Mouse (Mus musculus): ENCODE results near the gene Eri3. TPM values are rescaled to one million over a fixed set of nuclear protein-coding genes. Genes with fewer than 3 reads are reported as not detected.

The Eri3 gene
- polyA plus RNA-seq, 1 experiment from 2014 or later: 127 TPM

GRCm38 (mm10) chr4:117611814-117612213 is 61.6 kb downstream of the Eri3 start:
- Histone ChIP-seq H3K27me3 (ENCODE audit: control insufficient read depth, insufficient read depth, low read depth, low read length) (no peaks in the 10 kb centered on the region), H3K9me3 (ENCODE audit: control insufficient read depth, low read length) (no peaks in the 10 kb centered on the region), H3K4me2 (ENCODE audit: low read depth, low read length) (no peak overlapping the region), H3K36me3 (ENCODE audit: control insufficient read depth, insufficient read depth, low read length) (peaks cover 10% of the 10 kb centered on the region), H3K4me1 (replicated peaks; ENCODE audit: control insufficient read depth, insufficient read depth, low read length) (no peaks in the 10 kb centered on the region), H3K27ac (ENCODE audit: low read length) (no peak overlapping the region), H3K9ac (ENCODE audit: low read length) (no peak overlapping the region), H3K4me3 (ENCODE audit: low read length) (no peak overlapping the region)
- WGBS: 18% methylated on average over 2 of the region's 2 CpGs
- ATAC-seq (ENCODE audit: low read depth): no peak

GRCm38 (mm10) chr4:117612713-117613112 is 62.5 kb downstream of the Eri3 start:
- 92% methylated on average over 5 of the region's 5 CpGs for WGBS
- H3K27me3 ChIP-seq (ENCODE audit: control insufficient read depth, insufficient read depth, low read depth, low read length): no peaks in the 10 kb centered on the region
- H3K27ac ChIP-seq (ENCODE audit: low read length): no peak overlapping the region
- H3K9me3 ChIP-seq (ENCODE audit: control insufficient read depth, low read length): no peaks in the 10 kb centered on the region
- H3K36me3 ChIP-seq (ENCODE audit: control insufficient read depth, insufficient read depth, low read length): peaks cover 15% of the 10 kb centered on the region
- no peaks in the 10 kb centered on the region for H3K4me1 ChIP-seq (replicated peaks; ENCODE audit: control insufficient read depth, insufficient read depth, low read length)
- no peak overlapping the region for H3K9ac ChIP-seq (ENCODE audit: low read length)
- ATAC-seq (ENCODE audit: low read depth): no peak
- no peak overlapping the region for H3K4me2 ChIP-seq (ENCODE audit: low read depth, low read length)
- H3K4me3 ChIP-seq (ENCODE audit: low read length): no peak overlapping the region

GRCm38 (mm10) chr4:117613153-117613773 is 63.1 kb downstream of the Eri3 start:
- Histone ChIP-seq H3K4me3 (ENCODE audit: low read length) (no peak overlapping the region), H3K27ac (ENCODE audit: low read length) (no peak overlapping the region), H3K9ac (ENCODE audit: low read length) (no peak overlapping the region), H3K9me3 (ENCODE audit: control insufficient read depth, low read length) (no peaks in the 10 kb centered on the region), H3K4me1 (replicated peaks; ENCODE audit: control insufficient read depth, insufficient read depth, low read length) (no peaks in the 10 kb centered on the region), H3K27me3 (ENCODE audit: control insufficient read depth, insufficient read depth, low read depth, low read length) (no peaks in the 10 kb centered on the region), H3K4me2 (ENCODE audit: low read depth, low read length) (no peak overlapping the region), H3K36me3 (ENCODE audit: control insufficient read depth, insufficient read depth, low read length) (peaks cover 16% of the 10 kb centered on the region)
- no peak for ATAC-seq (ENCODE audit: low read depth)
- WGBS: 87% methylated on average over 4 of the region's 4 CpGs

- Histone ChIP-seq H3K9me3 (ENCODE audit: control insufficient read depth, low read length) (no peaks in the 10 kb centered on the region), H3K27ac (ENCODE audit: low read length) (no peak overlapping the region), H3K4me3 (ENCODE audit: low read length) (no peak overlapping the region), H3K4me2 (ENCODE audit: low read depth, low read length) (no peak overlapping the region), H3K27me3 (ENCODE audit: control insufficient read depth, insufficient read depth, low read depth, low read length) (no peaks in the 10 kb centered on the region), H3K36me3 (ENCODE audit: control insufficient read depth, insufficient read depth, low read length) (peaks cover 21% of the 10 kb centered on the region), H3K4me1 (replicated peaks; ENCODE audit: control insufficient read depth, insufficient read depth, low read length) (no peaks in the 10 kb centered on the region), H3K9ac (ENCODE audit: low read length) (no peak overlapping the region)
- WGBS: 94% methylated on average over 4 of the region's 4 CpGs
- no peak for ATAC-seq (ENCODE audit: low read depth)
Observed at GRCm38 (mm10) chr4:117616600-117616999, 66.4 kb downstream of the Eri3 start.

GRCm38 (mm10) chr4:117622270-117622669 is 72.1 kb downstream of the Eri3 start:
- no peak for ATAC-seq (ENCODE audit: low read depth)
- 92% methylated on average over 5 of the region's 5 CpGs for WGBS
- H3K36me3 ChIP-seq (ENCODE audit: control insufficient read depth, insufficient read depth, low read length): peaks cover 11% of the 10 kb centered on the region

GRCm38 (mm10) chr4:117623025-117623424 is 72.9 kb downstream of the Eri3 start:
- H3K36me3 ChIP-seq (ENCODE audit: control insufficient read depth, insufficient read depth, low read length): peaks cover 14% of the 10 kb centered on the region

More at GRCm38 (mm10) chr4:117622270-117622669, 72.1 kb downstream of the Eri3 start:
- Histone ChIP-seq H3K9ac (ENCODE audit: low read length) (no peak overlapping the region), H3K4me2 (ENCODE audit: low read depth, low read length) (no peak overlapping the region), H3K4me3 (ENCODE audit: low read length) (no peak overlapping the region), H3K27ac (ENCODE audit: low read length) (no peak overlapping the region), H3K27me3 (ENCODE audit: control insufficient read depth, insufficient read depth, low read depth, low read length) (no peaks in the 10 kb centered on the region), H3K9me3 (ENCODE audit: control insufficient read depth, low read length) (no peaks in the 10 kb centered on the region), H3K4me1 (replicated peaks; ENCODE audit: control insufficient read depth, insufficient read depth, low read length) (no peaks in the 10 kb centered on the region; the same call in 1 of the 2 replicates)

GRCm38 (mm10) chr4:117624660-117625059 is 74.5 kb downstream of the Eri3 start:
- Histone ChIP-seq H3K27ac (ENCODE audit: low read length) (no peak overlapping the region), H3K36me3 (ENCODE audit: control insufficient read depth, insufficient read depth, low read length) (peaks cover 12% of the 10 kb centered on the region), H3K4me3 (ENCODE audit: low read length) (no peak overlapping the region), H3K4me2 (ENCODE audit: low read depth, low read length) (no peak overlapping the region), H3K4me1 (replicated peaks; ENCODE audit: control insufficient read depth, insufficient read depth, low read length) (no peaks in the 10 kb centered on the region; the same call in 1 of the 2 replicates), H3K9ac (ENCODE audit: low read length) (no peak overlapping the region), H3K27me3 (ENCODE audit: control insufficient read depth, insufficient read depth, low read depth, low read length) (no peaks in the 10 kb centered on the region), H3K9me3 (ENCODE audit: control insufficient read depth, low read length) (no peaks in the 10 kb centered on the region)
- ATAC-seq (ENCODE audit: low read depth): no peak
- WGBS: 83% methylated on average over 5 of the region's 5 CpGs

More at GRCm38 (mm10) chr4:117623025-117623424, 72.9 kb downstream of the Eri3 start:
- H3K9me3 ChIP-seq (ENCODE audit: control insufficient read depth, low read length): no peaks in the 10 kb centered on the region
- WGBS: 85% methylated on average over 2 of the region's 2 CpGs
- no peaks in the 10 kb centered on the region; the same call in 1 of the 2 replicates for H3K4me1 ChIP-seq (replicated peaks; ENCODE audit: control insufficient read depth, insufficient read depth, low read length)
- no peak overlapping the region for H3K4me3 ChIP-seq (ENCODE audit: low read length)
- H3K27me3 ChIP-seq (ENCODE audit: control insufficient read depth, insufficient read depth, low read depth, low read length): no peaks in the 10 kb centered on the region
- no peak overlapping the region for H3K9ac ChIP-seq (ENCODE audit: low read length)
- H3K4me2 ChIP-seq (ENCODE audit: low read depth, low read length): no peak overlapping the region
- no peak for ATAC-seq (ENCODE audit: low read depth)
- H3K27ac ChIP-seq (ENCODE audit: low read length): no peak overlapping the region

- H3K4me2 ChIP-seq (ENCODE audit: low read depth, low read length): no peak overlapping the region
- no peak overlapping the region for H3K27ac ChIP-seq (ENCODE audit: low read length)
- no peaks in the 10 kb centered on the region for H3K9me3 ChIP-seq (ENCODE audit: control insufficient read depth, low read length)
- 46% methylated on average over 1 of the region's 1 CpGs for WGBS
- ATAC-seq (ENCODE audit: low read depth): no peak
- no peak overlapping the region for H3K9ac ChIP-seq (ENCODE audit: low read length)
- H3K4me3 ChIP-seq (ENCODE audit: low read length): no peak overlapping the region
- H3K27me3 ChIP-seq (ENCODE audit: control insufficient read depth, insufficient read depth, low read depth, low read length): no peaks in the 10 kb centered on the region
- H3K36me3 ChIP-seq (ENCODE audit: control insufficient read depth, insufficient read depth, low read length): peaks cover 3% of the 10 kb centered on the region; the same call in 1 of the 2 replicates
- no peaks in the 10 kb centered on the region; the same call in 1 of the 2 replicates for H3K4me1 ChIP-seq (replicated peaks; ENCODE audit: control insufficient read depth, insufficient read depth, low read length)
Observed at GRCm38 (mm10) chr4:117628464-117628863, 78.3 kb downstream of the Eri3 start.

GRCm38 (mm10) chr4:117630053-117630670 is 80.0 kb downstream of the Eri3 start:
- Histone ChIP-seq H3K4me3 (ENCODE audit: low read length) (no peak overlapping the region), H3K27me3 (ENCODE audit: control insufficient read depth, insufficient read depth, low read depth, low read length) (no peaks in the 10 kb centered on the region), H3K4me2 (ENCODE audit: low read depth, low read length) (no peak overlapping the region), H3K36me3 (ENCODE audit: control insufficient read depth, insufficient read depth, low read length) (peaks cover 3% of the 10 kb centered on the region; the same call in 1 of the 2 replicates), H3K4me1 (replicated peaks; ENCODE audit: control insufficient read depth, insufficient read depth, low read length) (no peaks in the 10 kb centered on the region), H3K27ac (ENCODE audit: low read length) (no peak overlapping the region), H3K9ac (ENCODE audit: low read length) (no peak overlapping the region), H3K9me3 (ENCODE audit: control insufficient read depth, low read length) (no peaks in the 10 kb centered on the region)
- ATAC-seq (ENCODE audit: low read depth): no peak
- WGBS: 66% methylated on average over 6 of the region's 6 CpGs
